Mouse (Mus musculus) lung, postnatal 0 days (tissue): Measurements from ENCODE around the gene Bcas1. TPM values are rescaled to one million over a fixed set of nuclear protein-coding genes. Genes with fewer than 3 reads are reported as not detected.

ENCODE experiments used
- ATAC-seq: fragments of 200-750 bp; cut with Nextera tagmentation; 2 replicates; pipeline ENCODE4 v1.8.0; 2017; ENCODE audit warnings: moderate library complexity
- DNase-seq: peaks from one replicate; pipeline ENCODE4 v3.0.0-alpha.2; 2016; ENCODE audit warnings: low spot score
- H3K27ac ChIP-seq: fragments of 300-500 bp; sonication (generic); 2 replicates; pipeline ENCODE4 v1.5.1; 2014; ENCODE audit warnings: antibody characterized with exemption, mild to moderate bottlenecking, low read length, mixed read lengths
- H3K27me3 ChIP-seq: fragments of 300-500 bp; sonication (generic); replicated peaks from 2 replicates; pipeline ENCODE4 v1.6.1; 2014; ENCODE audit warnings: low read length, mixed read lengths; ENCODE audit not compliant: insufficient read depth
- H3K36me3 ChIP-seq: fragments of 300-500 bp; sonication (generic); 2 replicates; pipeline ENCODE4 v1.6.1; 2014; ENCODE audit warnings: low read length, mixed read lengths; ENCODE audit not compliant: insufficient read depth
- H3K4me1 ChIP-seq: fragments of 300-500 bp; sonication (generic); 2 replicates; pipeline ENCODE4 v1.6.1; 2014; ENCODE audit warnings: antibody characterized with exemption, low read depth, low read length, mixed read lengths; ENCODE audit not compliant: insufficient read depth
- H3K4me2 ChIP-seq: fragments of 300-500 bp; sonication (generic); replicated peaks from 2 replicates; pipeline ENCODE4 v1.6.1; 2014; ENCODE audit warnings: low read depth, mild to moderate bottlenecking, low read length, moderate library complexity, mixed read lengths
- H3K4me3 ChIP-seq: fragments of 300-500 bp; sonication (generic); 2 replicates; pipeline ENCODE4 v1.5.1; 2014; ENCODE audit warnings: low read depth, low read length
- H3K9ac ChIP-seq: fragments of 300-500 bp; sonication (generic); replicated peaks from 2 replicates; pipeline ENCODE4 v1.6.1; 2014; ENCODE audit warnings: low read depth, mild to moderate bottlenecking
- H3K9me3 ChIP-seq: fragments of 300-500 bp; sonication (generic); 2 replicates; pipeline ENCODE4 v1.6.1; 2016; ENCODE audit warnings: low read length, mixed read lengths
- CTCF ChIP-seq: IDR thresholded peaks from 2 replicates; pipeline ENCODE4 v1.5.1; 2016; ENCODE audit warnings: antibody characterized with exemption, mild to moderate bottlenecking
- EP300 ChIP-seq: IDR thresholded peaks from 2 replicates; pipeline ENCODE4 v1.6.1; 2016; ENCODE audit warnings: antibody characterized with exemption, mild to moderate bottlenecking, control low read depth
- WGBS: fragments of 180-500 bp; shearing (Covaris S2); extraction: QIAGEN DNeasy Blood & Tissue Kit; methylation state at CpG from one replicate; pipeline ENCODE4 v1.1.7; 2014; 5-methylcytosine and 5-hydroxymethylcytosine counted together
- polyA plus RNA-seq: library from polyadenylated mRNA; unstranded; fragments of >200 nt; fragmentation: Nextera tagmentation; extraction: Ambion mirVana; gene quantifications from 2 replicates; pipeline ENCODE4 v1.2.1, GENCODE M21; 2015

Gene Bcas1
- polyA plus RNA-seq, 1 experiment from 2014 or later, result 3.1 TPM

- ATAC-seq, result no peak
- DNase-seq, result no peak
Observed at GRCm38 (mm10) chr2:170308033-170308820, 119.4 kb downstream of the Bcas1 start.

DNA sequence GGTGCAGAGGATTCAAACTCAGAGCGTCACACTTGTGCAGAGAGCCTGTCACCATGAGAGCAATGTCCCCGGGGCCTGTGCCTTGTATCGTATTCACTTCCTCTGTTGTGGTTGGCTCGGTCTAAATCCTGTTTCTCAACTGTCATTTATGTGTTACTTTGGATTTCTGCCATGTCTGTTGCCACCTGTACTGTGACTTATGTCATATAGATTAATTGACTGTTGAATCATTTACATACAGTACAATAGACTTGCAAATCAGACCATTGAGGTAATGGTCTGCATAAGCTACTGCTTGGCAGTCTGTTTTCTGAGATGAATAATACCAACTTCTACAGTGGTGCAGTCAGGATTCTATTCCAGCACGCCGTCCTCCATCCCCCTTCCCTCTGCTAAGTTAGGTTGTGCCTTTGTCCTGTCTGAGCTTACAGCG, 120.0 kb downstream of the Bcas1 start:
- H3K9me3 ChIP-seq, result no peaks in the 10 kb centered on the region
- no peak for ATAC-seq
- whole genome bisulfite sequencing, result 53% methylated on average over 7 of the region's 7 CpGs
- H3K27me3 ChIP-seq, result no peaks in the 10 kb centered on the region
- H3K36me3 ChIP-seq, result no peaks in the 10 kb centered on the region
- no peak overlapping the region for H3K4me3 ChIP-seq
- H3K27ac ChIP-seq, result no peak overlapping the region
- TF ChIP-seq CTCF, result no peak
- TF ChIP-seq EP300, result no peak
- DNase-seq, result peak; percentile 50
- H3K4me1 ChIP-seq, result no peaks in the 10 kb centered on the region; the same call in 1 of the 2 replicates
- H3K9ac ChIP-seq, result no peak overlapping the region
- no peak overlapping the region for H3K4me2 ChIP-seq

More at GRCm38 (mm10) chr2:170308033-170308820, 119.4 kb downstream of the Bcas1 start:
- Histone ChIP-seq H3K4me1 (no peaks in the 10 kb centered on the region; the same call in 1 of the 2 replicates), H3K4me3 (no peak overlapping the region), H3K36me3 (no peaks in the 10 kb centered on the region), H3K27me3 (no peaks in the 10 kb centered on the region), H3K4me2 (no peak overlapping the region), H3K9ac (no peak overlapping the region), H3K27ac (no peak overlapping the region), H3K9me3 (no peaks in the 10 kb centered on the region)
- WGBS, result 58% methylated on average over 10 of the region's 10 CpGs
- TF ChIP-seq EP300 (no peak), CTCF (no peak)

DNA sequence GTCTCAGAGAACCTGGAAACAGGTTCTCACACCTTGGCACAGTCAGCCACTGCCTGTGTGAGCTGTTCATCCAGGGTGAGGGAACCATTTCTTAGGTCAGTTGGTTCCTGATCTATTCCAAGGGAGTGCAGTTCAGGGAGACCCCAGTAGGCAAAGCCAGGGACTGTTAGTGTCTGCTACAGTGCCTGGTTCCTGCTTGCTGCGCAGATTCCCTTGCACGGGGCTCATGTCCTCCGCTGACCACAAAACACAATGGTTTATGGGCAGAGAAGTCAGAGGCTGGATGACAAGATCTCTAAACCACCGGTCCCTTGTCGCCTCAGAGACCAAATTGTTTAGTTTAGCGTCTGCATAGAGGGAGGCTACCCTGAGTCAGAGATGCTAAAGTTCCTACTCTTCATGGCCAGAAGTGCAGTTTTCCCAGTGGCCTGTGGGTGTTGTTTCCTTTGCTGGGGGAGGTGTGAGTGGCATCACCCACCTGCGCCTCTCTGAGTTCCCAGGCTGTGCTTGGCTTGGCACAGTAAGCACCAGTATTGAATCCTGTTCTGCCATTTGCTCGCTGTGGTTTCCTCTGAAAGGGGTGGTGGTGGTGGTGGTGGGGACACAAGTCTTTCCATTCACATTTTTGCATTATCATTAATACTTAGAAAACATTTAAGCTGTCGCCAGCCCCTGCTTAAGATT, 120.9 kb downstream of the Bcas1 start:
- WGBS, result 70% methylated on average over 9 of the region's 9 CpGs
- Histone ChIP-seq H3K27ac (no peak overlapping the region), H3K4me3 (no peak overlapping the region), H3K36me3 (no peaks in the 10 kb centered on the region), H3K9ac (no peak overlapping the region), H3K4me2 (no peak overlapping the region), H3K9me3 (no peaks in the 10 kb centered on the region), H3K27me3 (no peaks in the 10 kb centered on the region), H3K4me1 (no peaks in the 10 kb centered on the region; the same call in 1 of the 2 replicates)
- TF ChIP-seq EP300, result no peak
- no peak for TF ChIP-seq CTCF
- ATAC-seq (no peak), DNase-seq (no peak)

- ATAC-seq (no peak), DNase-seq (no peak)
- no peak overlapping the region for H3K4me3 ChIP-seq
- H3K9ac ChIP-seq, result no peak overlapping the region
- no peaks in the 10 kb centered on the region for H3K27me3 ChIP-seq
- H3K36me3 ChIP-seq, result no peaks in the 10 kb centered on the region
- no peak overlapping the region for H3K27ac ChIP-seq
- no peak overlapping the region for H3K4me2 ChIP-seq
- WGBS, result 62% methylated on average over 12 of the region's 12 CpGs
- TF ChIP-seq CTCF (no peak), EP300 (no peak)
- no peaks in the 10 kb centered on the region; the same call in 1 of the 2 replicates for H3K4me1 ChIP-seq
- H3K9me3 ChIP-seq, result no peaks in the 10 kb centered on the region
Observed at GRCm38 (mm10) chr2:170304766-170305165, 122.9 kb downstream of the Bcas1 start.

GRCm38 (mm10) chr2:170303595-170303994, 124.0 kb downstream of the Bcas1 start:
- 87% methylated on average over 7 of the region's 7 CpGs for WGBS
- no peak overlapping the region for H3K27ac ChIP-seq
- ATAC-seq, result no peak
- DNase-seq, result no peak
- TF ChIP-seq EP300 (no peak), CTCF (no peak)
- H3K9me3 ChIP-seq, result no peaks in the 10 kb centered on the region
- no peak overlapping the region for H3K9ac ChIP-seq
- H3K4me1 ChIP-seq, result no peaks in the 10 kb centered on the region
- H3K4me3 ChIP-seq, result no peak overlapping the region
- no peaks in the 10 kb centered on the region for H3K27me3 ChIP-seq
- H3K4me2 ChIP-seq, result no peak overlapping the region
- H3K36me3 ChIP-seq, result no peaks in the 10 kb centered on the region

GRCm38 (mm10) chr2:170302825-170303224, 124.8 kb downstream of the Bcas1 start:
- TF ChIP-seq EP300 (no peak), CTCF (peak; percentile 29)
- no peak overlapping the region for H3K9ac ChIP-seq
- H3K9me3 ChIP-seq, result no peaks in the 10 kb centered on the region
- no peaks in the 10 kb centered on the region for H3K36me3 ChIP-seq
- no peak for DNase-seq
- WGBS, result 57% methylated on average over 8 of the region's 8 CpGs
- H3K4me2 ChIP-seq, result no peak overlapping the region
- ATAC-seq, result peak; percentile 41
- H3K27ac ChIP-seq, result no peak overlapping the region
- no peak overlapping the region for H3K4me3 ChIP-seq
- no peaks in the 10 kb centered on the region for H3K27me3 ChIP-seq
- H3K4me1 ChIP-seq, result no peaks in the 10 kb centered on the region

Other genes with a start within 250 kb of the Bcas1 start
- gene Pfdn4, start 68.6 kb upstream of the Bcas1 start, polyA plus RNA-seq, result 50.4 and 60.0 TPM in 2 replicates
- not detected in 2 replicates for gene Cyp24a1, start 69.3 kb upstream of the Bcas1 start, polyA plus RNA-seq
- gene 4930470P17Rik, start 174.2 kb upstream of the Bcas1 start, polyA plus RNA-seq, result not detected in 2 replicates